Mouse (Mus musculus) midbrain, embryonic 14.5 days (tissue): ENCODE data around the gene Stx8. TPM values are rescaled to one million over a fixed set of nuclear protein-coding genes. Genes with fewer than 3 reads are reported as not detected.

Experiments used
- ATAC-seq: fragments of 200-750 bp; cut with Nextera tagmentation; 2 replicates; pipeline ENCODE4 v1.8.0; 2017; ENCODE audit warnings: moderate number of reproducible peaks, moderate library complexity; ENCODE audit not compliant: low FRiP score, low TSS enrichment
- DNase-seq: peaks from one replicate; pipeline ENCODE4 v3.0.0-alpha.2; 2015
- H3K27ac ChIP-seq: fragments of 300-500 bp; sonication (generic); replicated peaks from 2 replicates; pipeline ENCODE4 v1.5.1; 2014; ENCODE audit warnings: mild to moderate bottlenecking, low read depth, low read length, moderate library complexity
- H3K27me3 ChIP-seq: fragments of 300-500 bp; sonication (generic); 2 replicates; pipeline ENCODE4 v1.6.1; 2014; ENCODE audit warnings: low read length, control low read depth, mixed read lengths; ENCODE audit not compliant: control insufficient read depth, insufficient read depth
- H3K36me3 ChIP-seq: fragments of 300-500 bp; sonication (generic); 2 replicates; pipeline ENCODE4 v1.6.1; 2014; ENCODE audit warnings: low read length, control low read depth; ENCODE audit not compliant: control insufficient read depth, insufficient read depth
- H3K4me1 ChIP-seq: fragments of 300-500 bp; sonication (generic); 2 replicates; pipeline ENCODE4 v1.6.1; 2014; ENCODE audit warnings: mild to moderate bottlenecking, antibody characterized with exemption, low read length, control low read depth; ENCODE audit not compliant: control insufficient read depth, insufficient read depth
- H3K4me2 ChIP-seq: fragments of 300-500 bp; sonication (generic); 2 replicates; pipeline ENCODE4 v1.6.1; 2014; ENCODE audit warnings: mild to moderate bottlenecking, low read length, moderate library complexity
- H3K4me3 ChIP-seq: fragments of 300-500 bp; sonication (generic); replicated peaks from 2 replicates; pipeline ENCODE4 v1.5.1; 2014; ENCODE audit warnings: low read depth, low read length
- H3K9ac ChIP-seq: fragments of 300-500 bp; sonication (generic); replicated peaks from 2 replicates; pipeline ENCODE4 v1.6.1; 2014; ENCODE audit warnings: mild to moderate bottlenecking, low read length, moderate library complexity
- H3K9me3 ChIP-seq: fragments of 300-500 bp; sonication (generic); 2 replicates; pipeline ENCODE4 v1.6.1; 2016; ENCODE audit warnings: low read length, control low read depth, mixed read lengths; ENCODE audit not compliant: control insufficient read depth
- WGBS: fragments of 180-500 bp; shearing (Covaris S2); extraction: QIAGEN DNeasy Blood & Tissue Kit; methylation state at CpG from one replicate; pipeline ENCODE4 v1.1.7; 2014; 5-methylcytosine and 5-hydroxymethylcytosine counted together
- microRNA-seq: library from miRNA; unstranded; fragments of <30 nt; microRNA quantifications from one replicate; pipeline ENCODE4, GENCODE M21; 2016
- polyA plus RNA-seq: library from polyadenylated mRNA; unstranded; fragments of >200 nt; fragmentation: Nextera tagmentation; extraction: Ambion mirVana; gene quantifications from 2 replicates; pipeline ENCODE4 v1.2.1, GENCODE M21; 2014

The Stx8 gene
- polyA plus RNA-seq, 1 experiment from 2014 or later, result 64.2 TPM

- Histone ChIP-seq H3K4me3 (no peak overlapping the region), H3K27ac (no peak overlapping the region), H3K4me1 (peaks cover 14% of the 10 kb centered on the region; the same call in 1 of the 2 replicates), H3K9ac (no peak overlapping the region), H3K4me2 (no peak overlapping the region), H3K27me3 (no peaks in the 10 kb centered on the region; the same call in 1 of the 2 replicates), H3K9me3 (no peaks in the 10 kb centered on the region), H3K36me3 (no peaks in the 10 kb centered on the region)
- DNase-seq (no peak), ATAC-seq (no peak)
- 10% methylated on average over 6 of the region's 6 CpGs for whole genome bisulfite sequencing
These were observed 281.9 kb downstream of the Stx8 start for GRCm38 (mm10) chr11:68247897-68248296.

GRCm38 (mm10) chr11:68250106-68250505, 284.1 kb downstream of the Stx8 start:
- Histone ChIP-seq H3K4me1 (no peaks in the 10 kb centered on the region), H3K4me3 (no peak overlapping the region), H3K4me2 (no peak overlapping the region), H3K27me3 (no peaks in the 10 kb centered on the region; the same call in 1 of the 2 replicates), H3K27ac (no peak overlapping the region), H3K36me3 (no peaks in the 10 kb centered on the region), H3K9ac (no peak overlapping the region), H3K9me3 (no peaks in the 10 kb centered on the region)
- WGBS, result 69% methylated on average over 6 of the region's 6 CpGs
- no peak for DNase-seq
- ATAC-seq, result no peak

- ATAC-seq, result no peak
These were observed 287.5 kb downstream of the Stx8 start for GRCm38 (mm10) chr11:68253531-68253930.

More at GRCm38 (mm10) chr11:68253531-68253930, 287.5 kb downstream of the Stx8 start:
- no peaks in the 10 kb centered on the region for H3K4me1 ChIP-seq
- H3K27ac ChIP-seq, result no peak overlapping the region
- no peaks in the 10 kb centered on the region for H3K36me3 ChIP-seq
- H3K9me3 ChIP-seq, result no peaks in the 10 kb centered on the region
- H3K4me3 ChIP-seq, result no peak overlapping the region
- no peak overlapping the region for H3K9ac ChIP-seq
- no peak for DNase-seq
- WGBS, result 91% methylated on average over 7 of the region's 7 CpGs
- H3K4me2 ChIP-seq, result no peak overlapping the region
- no peaks in the 10 kb centered on the region; the same call in 1 of the 2 replicates for H3K27me3 ChIP-seq

Small RNAs within 50 kb of the gene (microRNA-seq; reads per million reads assigned to microRNA genes)
- not detected for gene Mir6406

Other genes with a start within 250 kb of the Stx8 start
- gene Glp2r, start 195.0 kb upstream of the Stx8 start, polyA plus RNA-seq, result 0.07 TPM in 1 of 2 replicates, not detected in the other
- gene Gsg1l2, start 191.6 kb upstream of the Stx8 start, polyA plus RNA-seq, result not detected in 2 replicates
- not detected in 2 replicates for gene Dhrs7c, start 168.0 kb upstream of the Stx8 start, polyA plus RNA-seq
- gene Usp43, start 44.0 kb upstream of the Stx8 start, polyA plus RNA-seq, result 0.21 and 0.27 TPM in 2 replicates
- 2.0 and 2.2 TPM in 2 replicates for gene Cfap52, start 542 bp upstream of the Stx8 start, polyA plus RNA-seq